Mouse (Mus musculus) E14TG2a.4 (cell line): ENCODE measurements at regions not wholly inside any gene's neighbourhood (a gene's known extent, or its start where the extent isn't known, plus 50 kb on each side); places are given as distances from the start of the nearest gene placed in this dataset.

Experiments used
- CTCF ChIP-seq: conservative IDR thresholded peaks from 2 replicates; pipeline ENCODE4 v1.5.1; 2014; ENCODE audit warnings: low read length
- NANOG ChIP-seq: IDR thresholded peaks from 2 replicates; pipeline ENCODE4 v1.6.1; 2014; ENCODE audit warnings: borderline replicate concordance, low read length, mixed read lengths

GRCm38 (mm10) chr8:126135100-126135499 is 140.1 kb downstream of the Kcnk1 start:
- TF ChIP-seq CTCF (no peak), NANOG (no peak)
